Mouse (Mus musculus): ENCODE results near the gene Crxos.

Crxos gene

DNA sequence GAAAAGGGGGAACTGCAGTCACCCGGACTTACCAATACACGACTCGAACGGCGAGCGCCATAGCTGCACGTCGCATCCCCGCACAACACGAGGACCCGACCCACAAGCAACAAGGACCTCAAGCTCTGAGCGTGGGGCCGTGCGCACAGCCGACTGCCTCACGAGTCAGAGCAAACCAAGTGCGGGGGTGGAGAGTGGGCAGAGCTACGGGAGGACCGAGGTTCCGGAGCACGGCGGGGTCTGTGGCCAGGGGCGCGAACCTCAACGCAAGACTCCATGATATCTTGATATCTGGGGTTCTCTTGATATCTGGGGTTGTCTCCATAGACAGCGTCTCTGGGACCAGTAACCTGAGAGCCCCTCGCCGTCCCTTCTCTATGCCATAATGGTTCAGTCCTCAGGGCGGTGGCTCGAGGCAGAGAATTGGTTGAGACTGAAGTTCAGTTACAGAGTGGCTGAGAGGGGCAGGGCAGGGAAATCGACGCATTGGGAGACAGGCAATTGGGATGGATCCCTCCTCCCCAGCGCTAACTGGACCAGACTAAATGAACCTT, 39.9 kb downstream of the Crxos start, which contains the start of gene Selenow:
Gene Selenow, minus strand, starts transcription at position 183 of the 554 bp plus-strand sequence.
- DNase-seq: peak; percentile 93

DNA sequence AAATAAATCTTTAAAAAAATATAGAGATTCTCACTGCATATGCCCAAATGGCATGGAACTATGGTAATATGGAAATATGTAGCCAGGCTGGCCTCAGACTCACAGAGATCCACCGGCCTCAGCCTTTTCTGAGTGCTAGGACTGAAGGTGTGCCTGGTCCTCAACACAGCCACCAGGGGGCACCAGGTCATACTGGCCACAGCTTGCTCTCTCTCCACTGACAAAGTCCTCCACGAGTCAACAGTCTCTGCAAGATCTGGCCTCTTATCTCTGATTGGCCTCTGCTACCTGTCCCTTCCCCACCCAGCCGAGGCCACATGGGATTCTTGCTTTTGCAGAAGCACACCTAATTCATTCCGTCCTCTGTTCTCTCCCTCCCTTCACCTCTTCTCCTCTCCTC, 47.5 kb downstream of the Crxos start:
- no peak for DNase-seq

GRCm38 (mm10) chr7:15930543-15930942, 48.1 kb downstream of the Crxos start:
- DNase-seq: no peak

DNA sequence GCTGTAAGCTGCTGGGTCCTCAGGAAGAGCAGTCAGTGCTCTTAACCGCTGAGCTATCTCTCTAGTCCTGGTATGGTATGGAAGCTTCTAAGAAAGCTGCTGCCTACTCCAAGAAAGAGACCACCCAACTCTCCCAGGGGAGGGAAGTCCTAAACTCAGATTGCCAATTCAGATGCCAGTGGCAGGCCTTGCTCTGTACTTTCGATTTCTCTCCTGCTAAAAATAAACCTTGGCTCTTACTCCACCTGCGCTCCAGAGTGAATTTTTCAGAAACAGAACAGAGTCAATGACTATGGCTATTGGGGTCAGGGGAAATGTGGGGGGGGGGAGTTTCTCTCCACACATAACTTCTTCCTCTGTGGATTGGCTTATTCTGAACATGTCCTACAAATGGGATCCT, 49.2 kb downstream of the Crxos start:
- DNase-seq: no peak

- DNase-seq: no peak
Measured at GRCm38 (mm10) chr7:15933437-15934359, 51.3 kb downstream of the Crxos start.

GRCm38 (mm10) chr7:15937491-15937890, 55.1 kb downstream of the Crxos start:
- no peak for DNase-seq

- no peak for DNase-seq
Measured at GRCm38 (mm10) chr7:15938621-15939020, 56.2 kb downstream of the Crxos start.

DNA sequence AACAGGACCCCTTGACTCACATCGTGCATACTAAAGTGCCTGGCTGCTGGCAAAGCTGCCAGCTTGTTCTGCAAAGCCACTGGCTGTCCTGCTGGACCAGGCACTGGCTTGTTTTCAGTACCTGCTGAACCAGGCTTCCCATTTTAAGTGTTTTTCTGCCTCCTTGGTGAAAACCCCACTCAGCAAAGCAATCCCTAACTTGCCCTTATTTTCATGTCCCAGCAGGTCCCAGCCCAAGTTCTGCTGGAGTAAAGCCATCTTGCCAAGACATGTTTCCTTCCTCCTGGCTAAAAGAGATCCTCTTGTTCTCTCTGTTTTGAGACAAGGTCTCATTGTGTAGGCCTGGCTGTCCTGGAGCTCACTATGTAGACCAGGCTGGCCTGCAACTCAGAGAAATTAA, 61.9 kb downstream of the Crxos start:
- no peak for DNase-seq

DNA sequence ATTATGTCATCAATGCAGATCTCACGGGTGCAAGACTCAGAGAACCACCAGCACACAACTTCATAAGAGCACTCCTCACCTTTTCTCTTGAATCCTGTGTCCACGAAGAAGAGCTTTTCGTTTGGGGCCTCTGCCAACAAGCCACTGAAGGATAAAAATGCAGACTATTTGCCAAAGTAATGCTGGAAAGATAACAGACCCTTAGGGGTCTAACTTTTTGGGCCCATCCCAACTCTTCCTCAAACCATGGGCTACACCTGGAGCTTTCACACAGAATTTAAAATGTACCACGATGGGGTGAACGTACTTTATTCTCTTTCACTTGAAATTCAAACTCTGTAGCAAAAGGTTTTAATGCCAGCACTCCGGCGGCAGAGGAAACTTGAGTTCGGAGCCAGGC, 62.8 kb downstream of the Crxos start:
- peak; percentile 65 for DNase-seq

GRCm38 (mm10) chr7:15945721-15946536, 63.5 kb downstream of the Crxos start, which contains the start of gene Nop53:
Gene Nop53, minus strand, starts transcription at chr7:15946074.
- DNase-seq: peak; percentile 98

DNA sequence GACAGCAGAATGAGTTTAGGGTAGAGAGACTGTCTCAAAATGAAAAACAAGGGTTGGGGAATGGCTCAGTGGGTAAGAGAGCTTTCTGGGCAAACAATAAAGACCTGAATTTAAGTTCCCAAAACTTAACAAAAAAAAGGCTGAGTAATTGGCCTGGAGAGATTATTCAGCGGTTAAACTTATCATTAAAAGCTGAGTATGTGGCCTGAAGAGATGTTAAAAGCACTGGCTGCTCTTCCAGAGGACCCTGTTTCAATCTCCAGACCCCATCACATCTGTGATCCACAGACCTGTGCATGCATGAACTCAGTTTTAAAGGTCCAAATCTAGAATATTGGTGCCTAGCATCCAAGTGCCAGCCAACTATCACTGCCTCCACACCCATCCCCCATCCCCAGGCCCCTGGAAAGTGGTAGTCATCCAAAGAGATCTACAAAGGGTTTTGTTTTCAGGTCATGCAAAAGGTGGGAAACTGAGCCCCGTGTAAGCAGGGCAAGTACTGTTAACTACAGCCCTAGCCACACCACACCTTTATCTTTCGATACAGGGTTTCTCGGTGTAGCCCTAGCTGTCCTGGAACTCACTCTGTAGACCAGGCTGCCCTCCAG, 65.3 kb downstream of the Crxos start:
- no peak for DNase-seq

GRCm38 (mm10) chr7:15948381-15948941, 66.0 kb downstream of the Crxos start:
- DNase-seq: peak; percentile 81

DNA sequence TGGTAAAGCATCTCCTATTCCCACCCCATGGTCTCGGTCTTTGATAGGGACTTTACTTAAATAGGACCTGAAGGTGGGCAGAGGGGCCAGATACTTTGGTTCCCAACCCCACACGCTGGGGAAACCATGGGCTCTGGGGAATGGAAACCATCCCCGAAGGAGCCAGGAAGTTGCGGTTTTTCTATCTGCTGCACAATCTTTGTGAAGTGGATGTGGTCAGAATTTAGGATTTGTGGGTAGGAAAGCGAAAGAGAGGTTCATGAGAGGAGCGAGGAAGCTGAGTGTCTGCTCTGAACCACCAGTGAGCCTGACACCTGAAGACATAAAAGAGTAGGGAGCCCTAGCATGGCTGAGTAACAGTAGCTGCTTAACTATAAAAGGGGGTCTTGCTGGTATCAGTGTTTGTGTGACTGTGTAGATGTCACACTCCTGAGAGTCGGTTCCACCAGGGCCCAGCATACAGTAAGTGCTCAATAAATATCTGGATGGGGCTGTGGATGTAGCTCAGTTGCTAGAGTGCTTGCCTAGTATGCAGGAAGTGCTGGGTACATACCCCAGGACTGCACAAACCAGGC, 66.9 kb downstream of the Crxos start:
- no peak for DNase-seq

DNA sequence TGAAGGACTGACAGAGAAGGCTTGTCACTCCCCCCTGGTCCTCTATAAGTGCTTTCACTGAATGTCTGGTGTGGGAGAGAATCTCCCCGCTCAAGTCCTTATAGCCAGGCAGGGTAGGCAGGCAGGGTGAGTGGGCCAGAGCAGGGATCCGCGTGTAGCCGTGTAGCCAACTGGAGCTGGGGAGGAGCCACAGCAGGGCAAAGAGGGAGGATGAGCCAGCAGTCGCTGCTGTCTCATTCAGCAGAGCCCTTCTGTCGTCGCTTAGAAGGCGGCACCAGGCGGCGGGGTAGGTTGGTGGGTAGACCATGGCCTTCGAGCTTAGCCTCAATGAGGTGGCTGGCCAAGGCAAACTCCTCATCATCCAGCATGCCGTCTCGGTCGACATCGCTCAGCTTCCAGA, 67.6 kb downstream of the Crxos start:
- no peak for DNase-seq

GRCm38 (mm10) chr7:15952416-15952815, 70.0 kb downstream of the Crxos start:
- no peak for DNase-seq
